Mouse (Mus musculus): ENCODE measurements at regions not wholly inside any gene's neighbourhood (a gene's known extent, or its start where the extent isn't known, plus 50 kb on each side); places are given as distances from the start of the nearest gene placed in this dataset.

DNA sequence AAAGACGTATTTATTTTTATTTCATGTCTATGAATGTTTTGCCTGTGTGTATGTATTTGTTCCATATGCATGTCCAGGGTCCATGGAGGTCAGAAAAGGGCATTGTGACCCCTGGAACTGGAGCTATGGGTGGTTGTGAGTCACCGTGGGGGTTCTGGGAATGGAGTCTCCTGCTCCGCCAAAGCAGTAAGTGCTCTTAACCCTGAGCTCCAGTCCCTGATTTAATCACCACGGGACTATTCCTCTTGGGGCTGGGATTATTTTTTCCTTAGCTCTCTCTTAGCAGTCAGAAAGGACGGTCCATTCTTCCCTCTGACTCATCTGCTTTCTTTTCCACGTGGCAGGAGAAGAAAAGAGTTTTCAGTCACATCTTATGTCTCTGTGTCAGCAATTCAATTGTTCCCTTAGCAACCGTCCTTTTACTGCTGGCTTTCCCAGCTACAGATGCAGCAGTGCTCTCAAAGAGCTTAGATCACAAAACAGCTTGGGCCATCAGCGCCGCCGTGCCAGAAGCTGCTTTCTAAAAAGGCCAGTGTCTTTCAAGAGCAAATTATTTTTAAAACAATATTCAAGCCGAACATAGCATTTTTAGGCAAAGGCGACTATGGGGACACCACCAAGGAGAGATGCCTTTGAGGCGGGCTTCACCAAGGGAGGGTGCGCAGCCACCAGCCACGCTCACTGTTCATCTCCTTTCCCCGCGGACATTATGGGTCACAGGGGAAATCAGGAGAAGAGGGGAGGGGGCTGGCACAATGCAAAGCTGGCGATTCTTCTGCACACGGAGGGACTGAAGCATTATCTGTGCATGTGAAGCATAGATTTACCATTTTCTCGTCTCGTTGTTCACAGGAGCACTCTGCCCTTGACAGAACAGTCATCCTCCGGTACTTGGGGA lies 110.8 kb downstream of the Map3k7 start:
- no peak for DNase-seq

DNA sequence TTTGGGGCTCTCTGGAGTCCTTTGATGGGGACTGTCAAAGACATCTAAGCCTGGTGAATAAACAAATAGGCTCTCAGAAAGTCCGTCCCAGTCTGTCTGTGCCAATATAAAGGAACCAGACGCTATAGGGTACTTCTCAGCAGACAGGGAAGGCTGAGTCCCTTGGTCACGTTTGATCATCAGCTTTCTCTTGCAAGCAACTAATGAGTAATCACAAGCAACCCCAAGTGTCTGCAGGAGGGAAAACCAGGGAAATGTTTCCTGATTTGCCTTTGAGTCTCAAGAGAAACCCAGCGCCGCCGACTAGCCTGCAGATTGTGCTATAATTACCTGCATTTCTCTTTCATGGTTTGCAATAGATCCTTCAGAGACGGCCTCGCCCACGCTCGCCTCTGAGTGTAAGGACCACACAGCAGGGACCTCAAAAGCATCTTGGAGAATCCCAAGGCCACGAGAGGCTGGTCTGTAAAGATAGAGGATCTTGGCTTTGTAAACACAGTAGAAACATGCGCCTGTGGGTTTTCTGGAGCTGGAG lies 112.6 kb downstream of the Map3k7 start:
- no peak for DNase-seq

- DNase-seq = no peak
Observed at GRCm38 (mm10) chr4:32083456-32083855, 119.6 kb downstream of the Map3k7 start.

DNA sequence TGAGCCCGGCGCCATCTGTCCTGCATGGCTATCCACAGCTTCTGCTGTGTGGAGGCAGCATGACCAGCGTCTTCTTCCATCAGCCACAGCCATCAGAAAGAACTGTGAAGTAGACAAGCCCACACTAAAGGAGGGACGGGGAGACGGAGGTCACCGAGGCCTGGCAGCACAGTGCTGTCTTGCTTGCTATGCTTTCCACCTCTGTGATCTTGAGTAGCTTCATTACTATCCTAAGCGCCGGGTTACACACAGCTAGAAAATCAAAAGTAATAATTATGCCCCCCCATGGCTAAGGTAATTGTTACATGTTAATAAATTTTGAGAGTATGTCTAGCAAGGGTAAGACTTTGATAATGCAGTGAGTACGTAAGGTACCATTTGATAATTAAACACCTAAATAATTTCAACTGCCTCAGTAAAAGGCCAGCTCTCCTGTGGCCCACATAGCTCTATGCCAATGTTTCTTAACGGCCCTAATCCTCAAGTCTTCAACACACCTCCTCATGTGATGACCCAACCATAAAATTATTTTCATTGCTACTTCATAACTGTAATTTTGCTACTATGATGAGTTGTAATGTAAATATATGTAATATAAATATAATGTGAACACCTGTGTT lies 120.5 kb downstream of the Map3k7 start:
- DNase-seq = no peak

- no peak for DNase-seq
Observed at GRCm38 (mm10) chr4:32085040-32085439, 121.1 kb downstream of the Map3k7 start.

DNA sequence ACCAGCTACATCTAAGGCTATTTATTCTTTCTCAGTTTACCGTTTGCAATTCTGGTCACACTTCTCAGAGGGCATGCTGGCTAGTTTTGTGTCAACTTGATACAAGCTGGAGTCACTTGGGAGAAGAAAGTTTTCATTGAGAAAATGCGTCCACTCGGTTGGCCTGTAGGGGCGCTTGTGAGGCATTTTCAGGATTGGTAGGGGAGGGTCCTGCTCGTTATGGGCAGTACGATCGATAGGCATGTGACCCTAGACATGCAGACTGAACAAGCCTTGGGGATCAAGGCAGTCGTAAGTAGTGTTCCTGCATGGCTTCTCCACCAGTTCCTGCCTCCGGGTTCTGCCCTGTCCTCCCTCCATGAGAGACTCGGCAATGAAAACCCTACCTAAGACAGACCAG lies 127.2 kb downstream of the Map3k7 start:
- DNase-seq = no peak

DNA sequence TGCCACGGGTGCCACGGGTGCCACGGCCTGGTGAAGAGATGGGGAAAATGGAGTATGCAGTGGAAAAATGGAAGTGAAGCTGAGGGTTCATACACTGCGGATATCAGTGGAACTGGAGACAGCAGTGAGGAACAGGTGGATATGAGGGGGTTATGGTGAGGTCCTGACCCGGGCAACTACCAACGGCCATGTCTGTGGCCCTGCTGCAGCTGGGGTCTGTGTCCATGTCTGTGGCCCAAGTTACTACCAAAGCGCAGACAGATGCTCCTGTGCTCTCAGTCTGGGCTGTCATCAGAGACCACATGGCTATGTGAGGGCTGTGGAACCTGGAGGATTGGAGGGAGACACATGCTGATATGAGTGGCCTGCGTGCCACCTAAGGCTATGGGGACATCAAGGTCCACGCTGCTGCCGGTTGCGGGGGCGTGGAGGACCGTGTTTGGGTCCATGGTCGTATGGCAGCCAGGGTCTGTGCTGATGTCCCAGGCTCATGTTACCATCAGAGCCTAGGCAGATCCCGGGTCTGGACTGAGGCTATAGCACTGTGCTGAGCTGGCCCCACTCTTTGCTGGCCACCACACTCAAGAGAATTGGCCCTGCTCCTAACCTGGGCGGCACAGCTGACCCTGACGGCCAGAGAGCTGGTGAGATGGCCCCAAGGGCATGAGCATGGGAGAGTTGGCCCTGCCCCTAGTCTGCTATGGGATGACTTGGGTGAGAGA lies 128.6 kb downstream of the Map3k7 start:
- no peak for DNase-seq

DNA sequence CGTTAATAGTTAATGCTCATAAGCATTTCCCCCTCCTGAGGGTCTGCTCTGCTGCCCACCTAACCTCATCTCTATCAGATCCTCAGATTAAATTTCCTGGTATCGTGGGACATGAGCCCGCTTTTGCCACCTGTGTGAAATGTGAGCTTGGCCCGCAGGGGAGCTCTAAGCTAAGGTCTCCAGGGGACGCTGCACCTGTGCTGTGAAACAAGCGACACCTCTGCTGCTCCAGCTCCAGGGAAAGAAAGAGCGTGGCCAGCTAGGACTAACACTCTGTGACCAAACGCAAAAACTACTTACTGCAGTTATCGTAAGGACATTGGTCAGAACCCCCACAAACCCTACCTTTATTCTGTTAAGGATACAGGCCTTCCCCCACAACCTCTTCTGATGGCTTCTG lies 134.3 kb downstream of the Map3k7 start:
- no peak for DNase-seq

DNA sequence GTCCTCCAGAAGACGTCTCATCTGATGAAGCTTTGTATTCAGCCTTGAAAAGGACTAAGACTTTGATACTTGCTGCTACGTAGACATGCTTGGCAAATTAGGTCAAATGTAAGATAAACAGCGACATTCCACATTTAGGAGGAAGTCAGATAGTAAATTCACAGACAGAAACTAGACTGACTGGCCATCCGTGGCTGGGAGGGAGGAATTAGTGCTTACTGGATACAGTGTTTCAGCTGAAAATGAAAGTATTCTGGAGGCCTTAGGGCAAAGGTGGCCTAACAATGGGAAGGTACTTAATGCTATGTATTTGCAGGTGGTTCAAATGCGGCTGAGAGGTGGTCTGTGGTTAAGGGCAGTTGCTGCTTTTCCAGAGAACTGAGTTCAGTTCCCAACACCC lies 137.1 kb downstream of the Map3k7 start:
- DNase-seq = no peak

DNA sequence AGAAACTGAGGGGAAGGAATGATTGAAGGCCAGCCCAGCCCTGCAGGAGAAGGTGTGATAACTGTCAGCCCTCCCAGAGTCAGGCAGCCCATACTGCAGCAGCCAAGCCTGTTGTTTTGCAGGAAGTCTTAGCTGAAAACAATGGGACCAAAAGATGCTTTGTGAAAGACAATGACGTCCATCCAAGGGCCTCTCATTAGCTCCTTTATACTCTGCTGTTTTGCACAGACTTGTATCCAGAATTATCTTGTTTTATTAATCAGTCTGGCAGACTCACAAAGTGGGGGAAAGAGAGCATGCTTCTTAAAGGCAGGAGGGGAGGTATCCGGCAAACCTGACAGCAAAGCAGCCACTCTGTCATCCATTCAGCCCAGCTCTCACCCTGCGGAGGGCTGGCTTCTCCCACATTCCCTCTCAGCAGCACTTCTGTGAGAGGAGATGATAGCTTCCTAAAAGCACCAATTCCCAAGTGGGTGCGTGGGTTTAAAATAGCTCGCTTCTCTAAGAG lies 131.9 kb upstream of the Bach2 start:
- DNase-seq = no peak

DNA sequence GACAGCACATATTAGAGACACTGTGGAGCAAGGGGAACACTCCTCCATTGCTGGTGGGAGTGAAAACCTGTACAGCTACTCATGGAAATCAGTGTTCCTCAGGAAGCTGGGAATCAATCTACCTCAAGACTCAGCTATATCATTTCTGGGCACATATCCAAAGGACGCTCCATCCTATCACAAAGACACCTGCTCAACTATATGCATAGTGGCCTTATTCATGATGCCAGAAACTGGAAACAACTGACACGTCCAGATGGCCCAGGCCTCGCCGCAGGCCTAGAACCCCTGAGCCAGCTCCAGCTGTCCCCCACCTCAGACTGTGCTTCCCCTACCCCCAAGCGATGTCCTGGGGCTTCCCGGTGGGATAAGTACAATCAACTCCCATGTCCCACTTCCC lies 116.3 kb upstream of the Bach2 start:
- DNase-seq = no peak

DNA sequence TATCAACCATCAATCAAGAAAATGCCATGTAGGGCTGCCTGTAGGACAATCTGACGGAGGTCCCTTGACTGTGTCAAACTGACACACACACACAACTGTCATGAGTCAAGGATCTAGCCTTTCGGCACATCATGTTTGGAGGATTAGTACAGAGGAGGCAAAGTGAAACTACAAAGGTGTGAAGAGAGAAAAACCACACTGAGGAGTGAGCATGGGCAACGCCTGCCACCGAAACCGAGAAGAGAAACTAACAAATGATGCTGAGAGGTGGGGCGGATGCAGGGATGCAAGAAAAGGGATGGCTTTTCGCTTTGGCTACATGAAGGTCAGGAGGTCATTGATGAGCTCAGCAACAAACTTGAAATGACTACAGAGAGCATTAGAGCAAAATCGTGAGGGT lies 111.8 kb upstream of the Bach2 start:
- no peak for DNase-seq

- DNase-seq = no peak
Observed at GRCm38 (mm10) chr4:32130594-32130993, 108.0 kb upstream of the Bach2 start.

GRCm38 (mm10) chr4:32131819-32132218 lies 106.8 kb upstream of the Bach2 start:
- DNase-seq = no peak

DNA sequence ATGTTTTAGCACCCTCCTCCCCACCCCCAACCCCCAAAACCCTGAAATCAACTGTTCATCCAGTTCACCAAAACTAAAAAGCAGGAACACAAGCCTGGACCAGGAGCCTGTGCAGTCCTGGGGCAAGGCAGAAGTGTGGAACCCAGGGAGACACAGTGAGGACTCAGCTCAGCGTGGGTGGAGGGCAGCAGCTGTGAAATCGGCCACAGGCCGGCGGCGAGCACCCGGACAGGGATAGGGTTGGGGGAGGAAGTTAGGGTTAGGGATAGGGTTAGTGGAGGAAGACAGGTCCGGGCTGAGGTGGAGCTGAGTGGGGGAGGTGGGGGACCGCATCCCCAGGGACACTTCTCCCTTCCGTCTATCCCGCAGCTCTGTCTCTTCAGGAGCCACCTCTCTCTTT lies 102.5 kb upstream of the Bach2 start:
- DNase-seq = no peak

DNA sequence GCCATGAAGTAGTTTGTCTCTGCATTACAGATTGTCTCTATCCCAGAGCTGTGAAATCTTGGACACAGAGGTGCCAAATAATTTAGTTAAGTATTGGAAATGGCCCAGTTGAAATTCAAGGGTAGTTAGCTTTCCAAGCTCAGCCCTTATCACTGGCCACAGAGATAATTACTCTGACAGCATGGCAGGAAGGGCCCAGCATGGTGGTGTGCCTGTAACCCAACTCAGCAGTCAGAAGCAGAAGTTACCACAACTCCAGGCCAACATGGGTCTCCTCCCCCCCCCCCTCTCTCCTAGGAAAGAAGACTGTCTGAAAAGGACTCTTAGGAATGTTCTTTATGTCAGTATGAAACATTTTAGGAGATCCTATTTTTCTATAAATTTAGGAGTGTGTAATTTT lies 101.4 kb upstream of the Bach2 start:
- DNase-seq = no peak

GRCm38 (mm10) chr4:32137966-32138365 lies 100.6 kb upstream of the Bach2 start:
- no peak for DNase-seq

GRCm38 (mm10) chr4:32139586-32139985 lies 99.0 kb upstream of the Bach2 start:
- no peak for DNase-seq

- no peak for DNase-seq
Observed at GRCm38 (mm10) chr4:32140068-32140467, 98.5 kb upstream of the Bach2 start.

- DNase-seq = no peak
Observed at GRCm38 (mm10) chr4:32142198-32142597, 96.4 kb upstream of the Bach2 start.

DNA sequence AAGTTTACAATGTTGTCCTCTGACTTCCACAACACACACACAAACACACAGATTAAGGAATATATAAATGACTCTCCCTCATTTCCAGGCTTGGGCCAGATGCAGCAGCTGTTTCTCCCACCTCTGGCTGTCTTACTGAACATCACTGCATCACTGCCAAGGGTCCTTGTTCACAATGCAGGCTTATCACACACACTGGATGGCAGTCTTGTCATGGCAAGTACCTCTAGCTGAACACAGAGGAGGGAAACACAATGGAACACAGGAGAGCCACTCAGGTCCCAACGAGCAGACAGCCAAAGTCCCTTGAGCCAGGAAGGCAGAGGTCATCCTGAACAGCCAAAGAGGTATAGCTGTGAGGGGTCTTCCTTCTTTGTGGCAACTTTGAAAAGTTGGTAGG lies 91.5 kb upstream of the Bach2 start:
- no peak for DNase-seq

DNA sequence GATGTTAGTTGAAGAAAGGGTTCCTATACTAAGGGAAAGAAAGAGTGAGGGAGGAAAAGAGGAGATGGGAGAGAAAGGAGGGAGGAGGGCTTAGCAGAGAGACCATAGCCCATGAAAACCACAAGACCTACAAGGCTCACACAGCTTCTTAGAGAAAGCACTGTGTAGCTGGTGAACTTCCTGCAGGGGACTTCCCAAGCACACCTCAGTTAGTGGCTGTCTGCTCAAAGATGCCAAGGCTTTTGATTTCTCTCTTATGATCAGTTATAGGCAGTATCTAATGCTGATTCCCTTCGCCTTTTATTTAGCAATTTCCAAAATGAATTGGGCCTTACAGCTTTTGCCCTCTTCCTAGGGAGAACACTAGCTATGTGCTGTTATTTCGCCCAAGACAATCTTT lies 90.0 kb upstream of the Bach2 start:
- no peak for DNase-seq

- DNase-seq = no peak
Observed at GRCm38 (mm10) chr4:32149171-32149570, 89.4 kb upstream of the Bach2 start.
